Mouse (Mus musculus): ENCODE measurements at regions not wholly inside any gene's neighbourhood (a gene's known extent, or its start where the extent isn't known, plus 50 kb on each side); places are given as distances from the start of the nearest gene placed in this dataset.

- Histone ChIP-seq H3K4me1 (ENCODE audit: control insufficient read depth in 1 of 2, insufficient read depth in 2 of 2) (no peaks in the 10 kb centered on the region), H3K4me2 (ENCODE audit: insufficient read depth, low read depth, poor library complexity, severe bottlenecking) (no peak overlapping the region), H3K4me3 (replicated peaks in 1 of 3; ENCODE audit: low read depth in 2 of 3, low read length in 2 of 3, poor library complexity in 1 of 3) (no peak overlapping the region), H3K36me3 (replicated peaks in 1 of 2; ENCODE audit: control insufficient read depth in 1 of 2, insufficient read depth in 1 of 2, low read length in 1 of 2) (no peaks in the 10 kb centered on the region), H3K79me2 (replicated peaks; ENCODE audit: control insufficient read depth, extremely low read depth, insufficient read depth, poor library complexity, severe bottlenecking) (no peaks in the 10 kb centered on the region), H3K27me3 (replicated peaks) (no peaks in the 10 kb centered on the region), H3K9ac (ENCODE audit: insufficient read depth, low read depth) (no peak overlapping the region), H3K9me3 (replicated peaks; ENCODE audit: low read length) (no peaks in the 10 kb centered on the region), H3K27ac (ENCODE audit: insufficient read depth, low read depth) (no peak overlapping the region)
- TF ChIP-seq BHLHE40 (IDR thresholded peaks at IDR 0.05; ENCODE audit: low read depth, low read length) (no peak), ZNF384 (IDR thresholded peaks at IDR 0.05; ENCODE audit: low read depth, low read length) (no peak), GABPA (IDR thresholded peaks at IDR 0.05; ENCODE audit: insufficient replicate concordance, low read depth, low read length) (no peak), MAZ (IDR thresholded peaks at IDR 0.05; ENCODE audit: low read depth, low read length) (no peak)
- in situ Hi-C loops (cut with MboI; ENCODE audit: low pct_ligation_motif_present, low pct_unique_long_range_greater_than_20kb, low sequenced_read_pairs): no loop called here
- dilution Hi-C loops (cut with MboI; ENCODE audit: extremely low pct_ligation_motif_present, extremely low pct_unique_long_range_greater_than_20kb, low sequenced_read_pairs): no loop called here
- DNase-seq (ENCODE audit: extremely low read depth): no peak
These were observed 613.5 kb upstream of the Adgrl2 start for GRCm38 (mm10) chr3:149603865-149604264.

GRCm38 (mm10) chr3:149601276-149601675 lies 610.9 kb upstream of the Adgrl2 start:
- Histone ChIP-seq H3K79me2 (replicated peaks; ENCODE audit: control insufficient read depth, extremely low read depth, insufficient read depth, poor library complexity, severe bottlenecking) (no peaks in the 10 kb centered on the region), H3K27ac (ENCODE audit: insufficient read depth, low read depth) (no peak overlapping the region), H3K27me3 (replicated peaks) (no peaks in the 10 kb centered on the region), H3K4me1 (ENCODE audit: control insufficient read depth in 1 of 2, insufficient read depth in 2 of 2) (no peaks in the 10 kb centered on the region), H3K9me3 (replicated peaks; ENCODE audit: low read length) (no peaks in the 10 kb centered on the region), H3K4me3 (replicated peaks in 1 of 3; ENCODE audit: low read depth in 2 of 3, low read length in 2 of 3, poor library complexity in 1 of 3) (no peak overlapping the region), H3K4me2 (ENCODE audit: insufficient read depth, low read depth, poor library complexity, severe bottlenecking) (no peak overlapping the region), H3K9ac (ENCODE audit: insufficient read depth, low read depth) (no peak overlapping the region), H3K36me3 (replicated peaks in 1 of 2; ENCODE audit: control insufficient read depth in 1 of 2, insufficient read depth in 1 of 2, low read length in 1 of 2) (no peaks in the 10 kb centered on the region)
- no peak for DNase-seq (ENCODE audit: extremely low read depth)
- dilution Hi-C loops (cut with MboI; ENCODE audit: extremely low pct_ligation_motif_present, extremely low pct_unique_long_range_greater_than_20kb, low sequenced_read_pairs): no loop called here
- TF ChIP-seq CTCF (conservative IDR thresholded peaks at IDR 0.05 in 1 of 2, IDR thresholded peaks at IDR 0.05 in 1 of 2; ENCODE audit: low read depth in 2 of 2, low read length in 2 of 2) (no peak), MXI1 (IDR thresholded peaks at IDR 0.05; ENCODE audit: low read depth, low read length) (no peak), UBTF (IDR thresholded peaks at IDR 0.05; ENCODE audit: low read depth, low read length) (no peak), ELF1 (IDR thresholded peaks at IDR 0.05; ENCODE audit: low read depth, low read length) (no peak), ZC3H11A (IDR thresholded peaks at IDR 0.05; ENCODE audit: low read depth, low read length) (no peak), PAX5 (IDR thresholded peaks at IDR 0.05; ENCODE audit: low read length) (no peak), TBP (conservative IDR thresholded peaks at IDR 0.05; ENCODE audit: low read depth, low read length) (no peak), RCOR1 (conservative IDR thresholded peaks at IDR 0.05; ENCODE audit: low read depth, low read length) (no peak), CHD2 (IDR thresholded peaks at IDR 0.05; ENCODE audit: low read length) (no peak), NELFE (IDR thresholded peaks at IDR 0.05; ENCODE audit: low read depth, low read length) (no peak), HCFC1 (IDR thresholded peaks at IDR 0.05; ENCODE audit: low read depth, low read length) (no peak), MAFK (IDR thresholded peaks at IDR 0.05; ENCODE audit: insufficient replicate concordance, low read length) (no peak), GABPA (IDR thresholded peaks at IDR 0.05; ENCODE audit: insufficient replicate concordance, low read depth, low read length) (no peak), ETS1 (conservative IDR thresholded peaks at IDR 0.05; ENCODE audit: low read depth, low read length) (no peak), USF2 (conservative IDR thresholded peaks at IDR 0.05; ENCODE audit: low read depth, low read length) (no peak), CHD1 (IDR thresholded peaks at IDR 0.05; ENCODE audit: low read depth, low read length) (no peak), BHLHE40 (IDR thresholded peaks at IDR 0.05; ENCODE audit: low read depth, low read length) (no peak), EP300 (IDR thresholded peaks at IDR 0.05; ENCODE audit: low read length) (no peak), ZKSCAN1 (IDR thresholded peaks at IDR 0.05; ENCODE audit: borderline replicate concordance, low read depth, low read length) (no peak)
- in situ Hi-C loops (cut with MboI; ENCODE audit: low pct_ligation_motif_present, low pct_unique_long_range_greater_than_20kb, low sequenced_read_pairs): no loop called here
